10 mouse cellular contexts compared by ENCODE assay signal in the genomic region with DNA sequence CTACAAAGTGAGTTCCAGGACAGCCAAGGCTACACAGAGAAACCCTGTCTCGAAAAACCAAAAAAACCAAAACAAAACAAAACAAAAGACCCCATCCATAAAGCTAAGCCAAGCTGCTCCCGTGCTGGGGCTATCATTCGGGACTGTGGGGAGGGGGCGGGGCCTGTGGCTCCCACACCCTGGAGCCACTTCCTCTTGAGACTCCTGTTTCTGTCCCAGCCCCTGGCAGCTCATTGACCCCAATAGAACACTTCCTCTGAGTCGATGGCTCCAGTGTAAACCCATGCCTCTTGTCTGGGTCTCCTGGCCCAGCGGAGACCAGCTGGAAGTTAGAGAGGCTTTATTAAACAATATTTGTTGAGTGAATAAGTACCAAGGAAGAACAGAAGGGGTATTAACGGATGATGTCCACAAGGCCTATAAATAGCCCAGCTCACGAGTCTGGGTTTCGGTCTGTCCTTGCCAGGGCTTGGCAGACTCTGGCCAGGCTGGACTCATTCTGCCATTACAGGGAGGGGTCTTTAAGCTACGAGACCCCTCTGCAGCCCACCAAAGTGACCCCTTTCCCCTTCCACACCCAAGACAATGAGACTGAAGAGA. TPM values are rescaled to one million over a fixed set of nuclear protein-coding genes. Genes with fewer than 3 reads are reported as not detected.
A peak's percentile ranks its signal among the peaks of the same experiment; 100 is the strongest.
DNase-seq lines count a peak whose midpoint lies in the region; ATAC-seq and TF ChIP-seq lines count a peak whose summit lies in the region.
"Had no signal": no experiment of that assay in that cellular context is flagged by ENCODE, and none has a peak within 500 bp of the region (broad histone marks: within the 10 kb centered on the region; RNA-seq: fewer than 3 reads in every experiment).

No protein-coding gene starts in this region.

- 15% methylated on average over 10 of the region's 10 CpGs for WGBS in cerebellum, adult 2 months
- 46% methylated on average over 10 of the region's 10 CpGs for whole genome bisulfite sequencing in neural tube, embryonic 13.5 days
- 47% methylated on average over 10 of the region's 10 CpGs for WGBS in neural tube, embryonic 15.5 days
- WGBS in stomach, embryonic 16.5 days = 41% methylated on average over 10 of the region's 10 CpGs
- 43% methylated on average over 10 of the region's 10 CpGs for WGBS in liver, postnatal 0 days (ENCODE audit: insufficient replicate concordance)

- peaks cover 23% of the 10 kb centered on the region for H3K4me1 ChIP-seq in cerebellum, adult 2 months (ENCODE audit: control insufficient read depth, insufficient read depth, low read length)
- peaks cover 21% of the 10 kb centered on the region for H3K4me1 ChIP-seq in neural tube, embryonic 13.5 days (replicated peaks)
- peaks cover 5% of the 10 kb centered on the region; the same call in 1 of the 2 replicates for H3K4me1 ChIP-seq in neural tube, embryonic 15.5 days
- H3K4me1 ChIP-seq in stomach, embryonic 16.5 days (ENCODE audit: control insufficient read depth, insufficient read depth, low read length) = peaks cover 5% of the 10 kb centered on the region
- no peaks in the 10 kb centered on the region for H3K4me1 ChIP-seq in liver, postnatal 0 days (ENCODE audit: insufficient read depth)

- peak in 1 of 2 experiments; percentile 26 for DNase-seq in cerebellum, adult 2 months
- no peak for DNase-seq in cerebellum, adult 8-10 months
- peak; percentile 56 to 65 for DNase-seq in heart, postnatal 10 days
- DNase-seq in left cerebral cortex, postnatal 25 days (ENCODE audit: low spot score in 2 of 2) = no peak
- DNase-seq in liver, postnatal 0 days = no peak

- 0 out of 2 replicates have a peak overlapping the region, but pooled peaks have one; percentile 8 for H3K9ac ChIP-seq in neural tube, embryonic 13.5 days
- H3K9ac ChIP-seq in neural tube, embryonic 15.5 days (replicated peaks) = no peak overlapping the region
- H3K9ac ChIP-seq in stomach, embryonic 16.5 days (ENCODE audit: low read length) = no peak overlapping the region
- H3K9ac ChIP-seq in liver, postnatal 0 days (replicated peaks) = no peak overlapping the region
- H3K9ac ChIP-seq: liver, embryonic 14.5 days; stomach, embryonic 15.5 days had no signal

- no peak for TF ChIP-seq POLR2A in cerebellum, adult 2 months (IDR thresholded peaks at IDR 0.05; ENCODE audit: borderline replicate concordance, insufficient read depth, low read length)

- H3K36me3 ChIP-seq in neural tube, embryonic 13.5 days = no peaks in the 10 kb centered on the region; the same call in 1 of the 2 replicates
- no peaks in the 10 kb centered on the region for H3K36me3 ChIP-seq in neural tube, embryonic 15.5 days
- H3K36me3 ChIP-seq in stomach, embryonic 16.5 days (ENCODE audit: control insufficient read depth, insufficient read depth, low read length) = no peaks in the 10 kb centered on the region
- H3K36me3 ChIP-seq in liver, postnatal 0 days (replicated peaks; ENCODE audit: insufficient read depth, low read length) = no peaks in the 10 kb centered on the region
- H3K36me3 ChIP-seq: stomach, embryonic 15.5 days had no signal

- 0 out of 2 replicates have a peak overlapping the region, but pooled peaks have one; percentile 19 for H3K27ac ChIP-seq in cerebellum, adult 2 months (ENCODE audit: insufficient read depth, low read length)
- H3K27ac ChIP-seq in neural tube, embryonic 13.5 days (replicated peaks) = no peak overlapping the region
- no peak overlapping the region for H3K27ac ChIP-seq in neural tube, embryonic 15.5 days (replicated peaks)
- H3K27ac ChIP-seq in stomach, embryonic 16.5 days (ENCODE audit: low read length) = peak overlapping the region; percentile 16; the same call in 1 of the 2 replicates
- no peak overlapping the region for H3K27ac ChIP-seq in liver, postnatal 0 days (ENCODE audit: low read depth)
- H3K27ac ChIP-seq: liver, embryonic 14.5 days; stomach, embryonic 15.5 days had no signal

- TF ChIP-seq CTCF in cerebellum, adult 2 months (IDR thresholded peaks at IDR 0.05; ENCODE audit: borderline replicate concordance, insufficient read depth, low read depth, low read length) = no peak
- no peak for TF ChIP-seq CTCF in liver, postnatal 0 days (IDR thresholded peaks at IDR 0.05; ENCODE audit: low read depth)

- no peak for ATAC-seq in neural tube, embryonic 13.5 days (ENCODE audit: low read depth)
- ATAC-seq in neural tube, embryonic 15.5 days (ENCODE audit: low FRiP score) = no peak
- 0 out of 2 replicates have a peak, but pooled peaks have one; percentile 18 for ATAC-seq in stomach, embryonic 16.5 days (ENCODE audit: insufficient read depth, low FRiP score)
- ATAC-seq in liver, postnatal 0 days = no peak

- H3K9me3 ChIP-seq in neural tube, embryonic 13.5 days = no peaks in the 10 kb centered on the region
- no peaks in the 10 kb centered on the region for H3K9me3 ChIP-seq in neural tube, embryonic 15.5 days (replicated peaks)
- no peaks in the 10 kb centered on the region for H3K9me3 ChIP-seq in stomach, embryonic 16.5 days (replicated peaks; ENCODE audit: control insufficient read depth, low read length)
- H3K9me3 ChIP-seq in liver, postnatal 0 days (ENCODE audit: low read length) = no peaks in the 10 kb centered on the region
- H3K9me3 ChIP-seq: stomach, embryonic 15.5 days had no signal

- no peak overlapping the region for H3K4me2 ChIP-seq in neural tube, embryonic 13.5 days
- no peak overlapping the region for H3K4me2 ChIP-seq in neural tube, embryonic 15.5 days
- H3K4me2 ChIP-seq in stomach, embryonic 16.5 days (ENCODE audit: low read depth, low read length) = no peak overlapping the region
- no peak overlapping the region for H3K4me2 ChIP-seq in liver, postnatal 0 days (ENCODE audit: low read depth, low read length)
- H3K4me2 ChIP-seq: stomach, embryonic 15.5 days had no signal

- TF ChIP-seq EP300 in liver, postnatal 0 days (IDR thresholded peaks at IDR 0.05; ENCODE audit: low read depth) = no peak

- H3K27me3 ChIP-seq in cerebellum, adult 2 months (ENCODE audit: control insufficient read depth, insufficient read depth, low read length) = no peaks in the 10 kb centered on the region
- H3K27me3 ChIP-seq in neural tube, embryonic 13.5 days = no peaks in the 10 kb centered on the region; the same call in 1 of the 2 replicates
- H3K27me3 ChIP-seq in neural tube, embryonic 15.5 days (replicated peaks) = peaks cover 2% of the 10 kb centered on the region; the same call in 1 of the 2 replicates
- H3K27me3 ChIP-seq in stomach, embryonic 16.5 days (ENCODE audit: control insufficient read depth, insufficient read depth, low read length) = no peaks in the 10 kb centered on the region
- H3K27me3 ChIP-seq in liver, postnatal 0 days (ENCODE audit: insufficient read depth, low read length) = 0 out of 2 replicates have a peak, but pooled peaks cover 4% of the 10 kb centered on the region
- H3K27me3 ChIP-seq: stomach, embryonic 15.5 days had no signal

- intact Hi-C loops in heart, postnatal 10 days (cut with DNase I) = no loop called here
- intact Hi-C loops in left cerebral cortex, postnatal 25 days (cut with DNase I) = no loop called here

- H3K4me3 ChIP-seq in cerebellum, adult 2 months (replicated peaks; ENCODE audit: insufficient read depth, low read depth, low read length) = no peak overlapping the region
- no peak overlapping the region for H3K4me3 ChIP-seq in neural tube, embryonic 13.5 days
- H3K4me3 ChIP-seq in neural tube, embryonic 15.5 days (replicated peaks) = no peak overlapping the region
- H3K4me3 ChIP-seq in stomach, embryonic 16.5 days (replicated peaks; ENCODE audit: low read length) = no peak overlapping the region
- no peak overlapping the region for H3K4me3 ChIP-seq in liver, postnatal 0 days (ENCODE audit: low read depth, low read length)
- H3K4me3 ChIP-seq: stomach, embryonic 15.5 days had no signal

RNA-seq across cellular contexts. Expression of a gene that starts 10.7 kb away (rescaled TPM):
- 18.6 and 19.9 TPM in 2 replicates for polyA plus RNA-seq in cerebellum, adult 2 months (2012; rRNA removed)
- 0.74 and 0.79 TPM in 2 replicates for polyA plus RNA-seq in neural tube, embryonic 13.5 days (2015; fragmentation: Nextera tagmentation; extraction: Ambion mirVana)
- 1.8 and 2.0 TPM in 2 replicates for polyA plus RNA-seq in neural tube, embryonic 15.5 days (2015; fragmentation: Nextera tagmentation; extraction: Ambion mirVana)
- under 1 TPM; 0.84 to 0.87 TPM for total RNA-seq in heart, postnatal 10 days (2021)
- polyA plus RNA-seq in stomach, embryonic 16.5 days (2015; fragmentation: Nextera tagmentation; extraction: Ambion mirVana) = 0.50 and 0.62 TPM in 2 replicates
- 10 to 100 TPM; 20.5 to 35.2 TPM for total RNA-seq in left cerebral cortex, postnatal 25 days (2021)
- polyA plus RNA-seq in liver, postnatal 0 days (2015; fragmentation: Nextera tagmentation; extraction: Ambion mirVana) = not detected in 2 replicates

Comparison
In these comparisons a context has a peak if more than half of its experiments do, and no peak if none do; other contexts are left out.
1. DNase-seq: peak in heart, postnatal 10 days (2 of 2); none in cerebellum, adult 8-10 months (single experiment), left cerebral cortex, postnatal 25 days (0 of 2) and liver, postnatal 0 days (single experiment).
2. H3K27ac ChIP-seq: peak in cerebellum, adult 2 months (single experiment) and stomach, embryonic 16.5 days (single experiment); none in neural tube, embryonic 13.5 days (single experiment), neural tube, embryonic 15.5 days (single experiment) and liver, postnatal 0 days (single experiment).